Mouse (Mus musculus) stomach, embryonic 15.5 days (tissue): ENCODE data around the gene Rad54l2. TPM values are rescaled to one million over a fixed set of nuclear protein-coding genes. Genes with fewer than 3 reads are reported as not detected.
A peak's percentile ranks its signal among the peaks of the same experiment; 100 is the strongest.

Experiments used
- ATAC-seq: fragments of 200-750 bp; cut with Nextera tagmentation; 2 replicates; pipeline ENCODE4 v1.8.0; 2017; ENCODE audit warnings: low read depth, moderate number of reproducible peaks, moderate TSS enrichment; ENCODE audit not compliant: insufficient read depth, low FRiP score
- H3K27ac ChIP-seq: fragments of 300-500 bp; sonication (generic); 2 replicates; pipeline ENCODE4 v1.5.1; 2015; ENCODE audit warnings: mild to moderate bottlenecking, inconsistent platforms
- H3K27me3 ChIP-seq: fragments of 300-500 bp; sonication (generic); replicated peaks from 2 replicates; pipeline ENCODE4 v1.6.1; 2015; ENCODE audit warnings: inconsistent platforms
- H3K36me3 ChIP-seq: fragments of 300-500 bp; sonication (generic); 2 replicates; pipeline ENCODE4 v1.6.1; 2015; ENCODE audit warnings: inconsistent platforms
- H3K4me1 ChIP-seq: fragments of 300-500 bp; sonication (generic); 2 replicates; pipeline ENCODE4 v1.6.1; 2015; ENCODE audit warnings: inconsistent platforms
- H3K4me2 ChIP-seq: fragments of 300-500 bp; sonication (generic); 2 replicates; pipeline ENCODE4 v1.6.1; 2015; ENCODE audit warnings: mild to moderate bottlenecking, inconsistent platforms
- H3K4me3 ChIP-seq: fragments of 300-500 bp; sonication (generic); replicated peaks from 2 replicates; pipeline ENCODE4 v1.5.1; 2015; ENCODE audit warnings: inconsistent platforms
- H3K9ac ChIP-seq: fragments of 300-500 bp; sonication (generic); 2 replicates; pipeline ENCODE4 v1.6.1; 2015; ENCODE audit warnings: inconsistent platforms
- H3K9me3 ChIP-seq: fragments of 300-500 bp; sonication (generic); 2 replicates; pipeline ENCODE4 v1.6.1; 2016; ENCODE audit warnings: inconsistent platforms
- WGBS: fragments of 180-500 bp; shearing (Covaris S2); methylation state at CpG from one replicate; pipeline ENCODE4 v1.1.7; 2015; 5-methylcytosine and 5-hydroxymethylcytosine counted together
- polyA plus RNA-seq: library from polyadenylated mRNA; unstranded; fragments of >200 nt; fragmentation: Nextera tagmentation; extraction: Ambion mirVana; gene quantifications from 2 replicates; pipeline ENCODE4 v1.2.1, GENCODE M21; 2015

The Rad54l2 gene
- polyA plus RNA-seq, 1 experiment from 2014 or later: 5.8 TPM

DNA sequence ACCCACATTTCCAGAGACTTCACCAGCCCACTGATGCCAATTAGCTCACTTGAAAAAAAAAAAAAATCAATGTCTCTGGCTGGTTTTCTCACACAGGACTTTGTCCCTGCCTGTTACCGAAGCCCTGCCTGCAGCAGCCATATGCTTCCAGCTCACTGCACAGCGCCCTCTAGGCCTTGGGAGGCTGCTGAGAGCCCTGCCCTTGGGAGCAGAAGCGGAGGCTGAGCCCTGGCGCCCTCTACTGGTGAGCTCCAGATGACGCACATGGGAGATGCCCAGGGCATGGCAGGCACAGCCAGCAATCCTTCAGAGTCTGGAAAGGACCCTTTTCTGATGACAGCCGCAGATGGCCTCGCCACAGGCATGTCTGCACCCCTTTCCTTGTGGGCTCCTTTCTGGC lies 145.9 kb downstream of the Rad54l2 start:
- ATAC-seq: 0 out of 2 replicates have a peak, but pooled peaks have one; percentile 22

DNA sequence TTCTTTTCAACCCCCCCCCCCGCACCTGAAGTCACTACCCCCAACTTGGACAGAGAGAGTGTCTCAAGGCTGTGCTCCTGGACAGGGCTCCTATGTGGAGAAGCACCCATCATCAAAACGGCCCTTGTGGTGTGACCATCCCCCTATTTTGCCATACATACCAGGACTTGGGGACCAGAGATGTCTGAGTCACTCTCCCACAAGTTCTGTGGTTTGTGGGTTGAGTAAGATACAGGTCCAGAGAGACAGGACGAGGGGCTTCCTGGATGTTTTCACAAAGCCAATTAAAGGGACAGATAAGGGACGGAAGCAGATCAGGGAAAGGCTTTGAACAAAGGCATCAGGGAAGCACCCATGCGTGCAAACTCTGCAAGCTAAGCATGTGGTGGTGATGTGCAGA lies 147.6 kb downstream of the Rad54l2 start:
- Histone ChIP-seq H3K9me3 (no peaks in the 10 kb centered on the region), H3K9ac (no peak overlapping the region), H3K4me2 (no peak overlapping the region), H3K27me3 (no peaks in the 10 kb centered on the region), H3K4me1 (no peaks in the 10 kb centered on the region), H3K4me3 (no peak overlapping the region), H3K27ac (no peak overlapping the region), H3K36me3 (no peaks in the 10 kb centered on the region)
- ATAC-seq: no peak
- 55% methylated on average over 5 of the region's 5 CpGs for WGBS

More for the DNA sequence above, 145.9 kb downstream of the Rad54l2 start:
- 28% methylated on average over 7 of the region's 7 CpGs for WGBS
- Histone ChIP-seq H3K36me3 (no peaks in the 10 kb centered on the region), H3K9me3 (no peaks in the 10 kb centered on the region), H3K4me3 (no peak overlapping the region), H3K27me3 (no peaks in the 10 kb centered on the region), H3K9ac (no peak overlapping the region), H3K4me1 (no peaks in the 10 kb centered on the region), H3K27ac (no peak overlapping the region), H3K4me2 (no peak overlapping the region)

DNA sequence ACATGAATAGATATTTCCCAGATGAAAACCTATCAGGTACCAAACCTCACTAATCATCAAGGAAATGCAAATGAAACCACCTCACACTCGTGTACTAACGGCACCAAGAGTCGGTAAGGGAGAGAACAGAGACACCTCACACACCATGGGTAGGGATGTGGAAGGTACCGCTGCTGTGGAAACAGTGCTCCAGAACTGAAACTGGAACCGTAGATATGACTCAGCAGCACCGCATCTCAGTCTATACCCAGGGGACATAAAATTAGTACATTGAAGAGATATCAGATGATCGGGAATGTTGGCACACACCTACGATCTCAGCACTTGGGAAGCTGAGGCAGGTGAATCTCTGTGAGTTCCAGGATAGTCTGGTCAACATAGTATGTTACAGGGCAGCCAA lies 150.8 kb downstream of the Rad54l2 start:
- WGBS: 88% methylated on average over 8 of the region's 8 CpGs
- Histone ChIP-seq H3K4me3 (no peak overlapping the region), H3K27me3 (no peaks in the 10 kb centered on the region), H3K4me1 (no peaks in the 10 kb centered on the region), H3K9ac (no peak overlapping the region), H3K27ac (no peak overlapping the region), H3K36me3 (no peaks in the 10 kb centered on the region), H3K4me2 (no peak overlapping the region), H3K9me3 (no peaks in the 10 kb centered on the region)
- ATAC-seq: no peak

Other genes starting within 250 kb of the Rad54l2 start
- not detected in 2 replicates for gene Iqcf3, start 227.6 kb downstream of the Rad54l2 start, polyA plus RNA-seq
- gene Iqcf4, start 218.2 kb downstream of the Rad54l2 start, polyA plus RNA-seq: not detected in 2 replicates
- not detected in 2 replicates for gene Iqcf6, start 162.6 kb downstream of the Rad54l2 start, polyA plus RNA-seq
- gene Grm2, start 133.1 kb downstream of the Rad54l2 start, polyA plus RNA-seq: not detected in 2 replicates
- 51.5 and 53.7 TPM in 2 replicates for gene Tex264, start 103.3 kb downstream of the Rad54l2 start, polyA plus RNA-seq
- gene Dcaf1, start 32.7 kb upstream of the Rad54l2 start, polyA plus RNA-seq: 15.9 and 21.6 TPM in 2 replicates
- 8.1 and 9.4 TPM in 2 replicates for gene Rbm15b, start 98.2 kb upstream of the Rad54l2 start, polyA plus RNA-seq
- gene Manf, start 102.8 kb upstream of the Rad54l2 start, polyA plus RNA-seq: 349 and 373 TPM in 2 replicates